Mouse (Mus musculus): ENCODE results near the gene Cdca7l. TPM values are rescaled to one million over a fixed set of nuclear protein-coding genes. Genes with fewer than 3 reads are reported as not detected.

The Cdca7l gene
- total RNA-seq, 2 experiments from 2014 or later, result 8.1 to 8.6 TPM

GRCm38 (mm10) chr12:117808355-117809326 is 4.6 kb downstream of the Cdca7l start:
- no peak for DNase-seq (ENCODE audit: low spot score in 2 of 2)

- no peak for DNase-seq (ENCODE audit: low spot score in 2 of 2)
Observed at GRCm38 (mm10) chr12:117809327-117810017, 5.4 kb downstream of the Cdca7l start.

- no peak for DNase-seq (ENCODE audit: low spot score in 2 of 2)
Observed at GRCm38 (mm10) chr12:117810074-117810473, 6.0 kb downstream of the Cdca7l start.

GRCm38 (mm10) chr12:117820138-117820858 is 16.2 kb downstream of the Cdca7l start:
- no peak for DNase-seq (ENCODE audit: low spot score in 2 of 2)

GRCm38 (mm10) chr12:117820859-117821221 is 16.8 kb downstream of the Cdca7l start:
- DNase-seq (ENCODE audit: low spot score in 2 of 2), result no peak

GRCm38 (mm10) chr12:117821394-117821793 is 17.3 kb downstream of the Cdca7l start:
- no peak for DNase-seq (ENCODE audit: low spot score in 2 of 2)

- no peak for DNase-seq (ENCODE audit: low spot score in 2 of 2)
Observed at GRCm38 (mm10) chr12:117828350-117828749, 24.3 kb downstream of the Cdca7l start.

- no peak for DNase-seq (ENCODE audit: low spot score in 2 of 2)
Observed at GRCm38 (mm10) chr12:117831351-117831961, 27.4 kb downstream of the Cdca7l start.

- DNase-seq (ENCODE audit: low spot score in 2 of 2), result no peak
Observed at GRCm38 (mm10) chr12:117832190-117832589, 28.1 kb downstream of the Cdca7l start.

- no peak for DNase-seq (ENCODE audit: low spot score in 2 of 2)
Observed at GRCm38 (mm10) chr12:117834652-117835051, 30.6 kb downstream of the Cdca7l start.

GRCm38 (mm10) chr12:117835371-117835770 is 31.3 kb downstream of the Cdca7l start:
- DNase-seq (ENCODE audit: low spot score in 2 of 2), result no peak

GRCm38 (mm10) chr12:117837376-117837775 is 33.3 kb downstream of the Cdca7l start:
- no peak for DNase-seq (ENCODE audit: low spot score in 2 of 2)

GRCm38 (mm10) chr12:117840705-117841104 is 36.6 kb downstream of the Cdca7l start:
- no peak for DNase-seq (ENCODE audit: low spot score in 2 of 2)

- no peak for DNase-seq (ENCODE audit: low spot score in 2 of 2)
Observed at GRCm38 (mm10) chr12:117842676-117843075, 38.6 kb downstream of the Cdca7l start.

GRCm38 (mm10) chr12:117843302-117844074 is 39.4 kb downstream of the Cdca7l start:
- peak; percentile 27 to 56 for DNase-seq (ENCODE audit: low spot score in 2 of 2)

GRCm38 (mm10) chr12:117844075-117844408 is 40.0 kb downstream of the Cdca7l start:
- no peak for DNase-seq (ENCODE audit: low spot score in 2 of 2)

- DNase-seq (ENCODE audit: low spot score in 2 of 2), result no peak
Observed at GRCm38 (mm10) chr12:117844917-117845316, 40.8 kb downstream of the Cdca7l start.

- DNase-seq (ENCODE audit: low spot score in 2 of 2), result no peak
Observed at GRCm38 (mm10) chr12:117848621-117849020, 44.5 kb downstream of the Cdca7l start.

- no peak for DNase-seq (ENCODE audit: low spot score in 2 of 2)
Observed at GRCm38 (mm10) chr12:117850472-117850871, 46.4 kb downstream of the Cdca7l start.

- DNase-seq (ENCODE audit: low spot score in 2 of 2), result peak in 1 of 2 experiments; percentile 46
Observed at GRCm38 (mm10) chr12:117853316-117853715, 49.2 kb downstream of the Cdca7l start.
